In genomic region chr7:141508160-141508559, GRCm38 (mm10) we compare ENCODE assay signal across 12 mouse cellular contexts. TPM values are rescaled to one million over a fixed set of nuclear protein-coding genes. Genes with fewer than 3 reads are reported as not detected.
DNase-seq lines count a peak whose midpoint lies in the region; ATAC-seq and TF ChIP-seq lines count a peak whose summit lies in the region.
"Had no signal": no experiment of that assay in that cellular context is flagged by ENCODE, and none has a peak within 500 bp of the region (broad histone marks: within the 10 kb centered on the region; RNA-seq: fewer than 3 reads in every experiment).

No protein-coding gene starts in this region.

- ATAC-seq in heart, embryonic 11.5 days (replicated peaks; ENCODE audit: insufficient number of reproducible peaks, low FRiP score, low TSS enrichment) = peak; percentile 67; the same call in 1 of the 2 replicates
- peak; percentile 38; the same call in 1 of the 2 replicates for ATAC-seq in midbrain, embryonic 12.5 days (ENCODE audit: low FRiP score, low read depth)
- ATAC-seq in midbrain, postnatal 0 days (ENCODE audit: low FRiP score) = no peak
- peak; percentile 89 for ATAC-seq in intestine, embryonic 16.5 days
- 0 out of 2 replicates have a peak, but pooled peaks have one; percentile 8 for ATAC-seq in megakaryocyte-erythroid progenitor cell, adult 5-6 weeks (replicated peaks; ENCODE audit: low FRiP score, low TSS enrichment, poor library complexity, severe bottlenecking)

- H3K9me3 ChIP-seq in heart, embryonic 11.5 days (replicated peaks; ENCODE audit: control insufficient read depth, low read length) = no peaks in the 10 kb centered on the region
- H3K9me3 ChIP-seq in midbrain, embryonic 12.5 days = no peaks in the 10 kb centered on the region
- H3K9me3 ChIP-seq in midbrain, postnatal 0 days (ENCODE audit: low read length) = no peaks in the 10 kb centered on the region
- no peaks in the 10 kb centered on the region for H3K9me3 ChIP-seq in intestine, embryonic 16.5 days (ENCODE audit: control insufficient read depth, low read length)
- H3K9me3 ChIP-seq: neural tube, embryonic 13.5 days had no signal

- H3K4me3 ChIP-seq in heart, embryonic 11.5 days (ENCODE audit: low read depth, low read length) = no peak overlapping the region
- H3K4me3 ChIP-seq in midbrain, embryonic 12.5 days = no peak overlapping the region
- no peak overlapping the region for H3K4me3 ChIP-seq in midbrain, postnatal 0 days (ENCODE audit: low read depth, low read length)
- H3K4me3 ChIP-seq in intestine, embryonic 16.5 days (ENCODE audit: low read length) = no peak overlapping the region
- H3K4me3 ChIP-seq: neural tube, embryonic 13.5 days had no signal

- no peaks in the 10 kb centered on the region for H3K27me3 ChIP-seq in heart, embryonic 11.5 days (ENCODE audit: control insufficient read depth, insufficient read depth, low read length)
- H3K27me3 ChIP-seq in midbrain, embryonic 12.5 days = no peaks in the 10 kb centered on the region
- H3K27me3 ChIP-seq in midbrain, postnatal 0 days (ENCODE audit: insufficient read depth, low read length) = no peaks in the 10 kb centered on the region
- no peaks in the 10 kb centered on the region for H3K27me3 ChIP-seq in intestine, embryonic 16.5 days (replicated peaks; ENCODE audit: control insufficient read depth, insufficient read depth, low read length)
- H3K27me3 ChIP-seq: neural tube, embryonic 13.5 days had no signal

- H3K4me2 ChIP-seq in heart, embryonic 11.5 days = no peak overlapping the region
- H3K4me2 ChIP-seq in midbrain, embryonic 12.5 days (replicated peaks) = no peak overlapping the region
- H3K4me2 ChIP-seq in midbrain, postnatal 0 days (ENCODE audit: low read depth, low read length, poor library complexity, severe bottlenecking) = no peak overlapping the region
- H3K4me2 ChIP-seq in intestine, embryonic 16.5 days (ENCODE audit: low read depth, low read length) = no peak overlapping the region
- H3K4me2 ChIP-seq: neural tube, embryonic 13.5 days had no signal

- peaks cover 12% of the 10 kb centered on the region for H3K4me1 ChIP-seq in heart, embryonic 11.5 days (ENCODE audit: control insufficient read depth, insufficient read depth, low read length)
- H3K4me1 ChIP-seq in midbrain, embryonic 12.5 days = no peaks in the 10 kb centered on the region
- no peaks in the 10 kb centered on the region for H3K4me1 ChIP-seq in midbrain, postnatal 0 days (ENCODE audit: insufficient read depth, low read length)
- peaks cover 10% of the 10 kb centered on the region for H3K4me1 ChIP-seq in intestine, embryonic 16.5 days (ENCODE audit: control insufficient read depth, insufficient read depth, low read length)
- H3K4me1 ChIP-seq: neural tube, embryonic 13.5 days had no signal

- DNase-seq in heart, adult 11 months = no peak
- no peak for DNase-seq in midbrain, postnatal 0 days (ENCODE audit: low spot score)
- DNase-seq in gastrocnemius, adult 8-10 months (ENCODE audit: low spot score in 2 of 2) = no peak
- no peak for DNase-seq in kidney, postnatal 14 days
- DNase-seq: adrenal gland, postnatal 25 days; kidney, adult 9 months; lung, postnatal 4 days had no signal

- peaks cover 2% of the 10 kb centered on the region; the same call in 1 of the 2 replicates for H3K36me3 ChIP-seq in heart, embryonic 11.5 days (ENCODE audit: control insufficient read depth, insufficient read depth, low read length)
- peaks cover 25% of the 10 kb centered on the region for H3K36me3 ChIP-seq in midbrain, embryonic 12.5 days
- peaks cover 15% of the 10 kb centered on the region for H3K36me3 ChIP-seq in midbrain, postnatal 0 days (ENCODE audit: insufficient read depth, low read length)
- H3K36me3 ChIP-seq in intestine, embryonic 16.5 days (ENCODE audit: control insufficient read depth, insufficient read depth, low read length) = 0 out of 2 replicates have a peak, but pooled peaks cover 6% of the 10 kb centered on the region

- H3K9ac ChIP-seq in heart, embryonic 11.5 days (ENCODE audit: low read depth, low read length) = peak overlapping the region; percentile 36; the same call in 1 of the 2 replicates
- H3K9ac ChIP-seq in midbrain, embryonic 12.5 days (replicated peaks) = no peak overlapping the region
- H3K9ac ChIP-seq in midbrain, postnatal 0 days (replicated peaks; ENCODE audit: low read length, poor library complexity, severe bottlenecking) = no peak overlapping the region
- H3K9ac ChIP-seq in intestine, embryonic 16.5 days (ENCODE audit: low read depth, low read length) = no peak overlapping the region
- H3K9ac ChIP-seq: neural tube, embryonic 13.5 days had no signal

- no peak for TF ChIP-seq CTCF in midbrain, postnatal 0 days (IDR thresholded peaks at IDR 0.05)

- peak overlapping the region; percentile 32 for H3K27ac ChIP-seq in heart, embryonic 11.5 days (ENCODE audit: low read depth, low read length)
- H3K27ac ChIP-seq in midbrain, embryonic 12.5 days (replicated peaks) = peak overlapping the region; percentile 39
- H3K27ac ChIP-seq in midbrain, postnatal 0 days (ENCODE audit: low read depth, low read length) = no peak overlapping the region
- H3K27ac ChIP-seq in intestine, embryonic 16.5 days (ENCODE audit: low read length) = peak overlapping the region; percentile 74
- H3K27ac ChIP-seq: neural tube, embryonic 13.5 days had no signal

RNA-seq across cellular contexts. Expression of gene Chid1, which starts 31.5 kb away (rescaled TPM):
- polyA plus RNA-seq in heart, embryonic 11.5 days (2014; fragmentation: Nextera tagmentation; extraction: Ambion mirVana) = 35.0 and 46.7 TPM in 2 replicates
- 29.3 and 30.2 TPM in 2 replicates for polyA plus RNA-seq in midbrain, embryonic 12.5 days (2016; fragmentation: Nextera tagmentation; extraction: Ambion mirVana)
- 35.4 and 42.8 TPM in 2 replicates for total RNA-seq in midbrain, postnatal 0 days (2014; rRNA removed)
- 47.5 and 55.4 TPM in 2 replicates for polyA plus RNA-seq in midbrain, postnatal 0 days (2015; fragmentation: Nextera tagmentation; extraction: Ambion mirVana)
- polyA plus RNA-seq in intestine, embryonic 16.5 days (2015; fragmentation: Nextera tagmentation; extraction: Ambion mirVana) = 69.8 and 76.5 TPM in 2 replicates
- total RNA-seq in megakaryocyte-erythroid progenitor cell, adult 5-6 weeks (2014; fragmentation: Nextera tagmentation) = 10.5 and 22.5 TPM in 2 replicates
- 31.8 and 44.9 TPM in 2 replicates for total RNA-seq in megakaryocyte-erythroid progenitor cell, adult 5-6 weeks (2017)
- 10 to 100 TPM in 3 of 4 experiments, 1 to 10 TPM in 1; 9.2 to 14.9 (median 13.0) TPM for total RNA-seq in gastrocnemius, adult 8-10 months (2022)

RNA-seq across cellular contexts. Expression of gene Tspan4, which starts 33.1 kb away (rescaled TPM):
- polyA plus RNA-seq in heart, embryonic 11.5 days (2014; fragmentation: Nextera tagmentation; extraction: Ambion mirVana) = 58.9 and 69.1 TPM in 2 replicates
- 25.3 and 32.6 TPM in 2 replicates for polyA plus RNA-seq in midbrain, embryonic 12.5 days (2016; fragmentation: Nextera tagmentation; extraction: Ambion mirVana)
- 91.4 and 94.8 TPM in 2 replicates for total RNA-seq in midbrain, postnatal 0 days (2014; rRNA removed)
- 68.1 and 75.7 TPM in 2 replicates for polyA plus RNA-seq in midbrain, postnatal 0 days (2015; fragmentation: Nextera tagmentation; extraction: Ambion mirVana)
- 58.2 and 59.2 TPM in 2 replicates for polyA plus RNA-seq in intestine, embryonic 16.5 days (2015; fragmentation: Nextera tagmentation; extraction: Ambion mirVana)
- total RNA-seq in megakaryocyte-erythroid progenitor cell, adult 5-6 weeks (2014; fragmentation: Nextera tagmentation) = 31.6 and 38.2 TPM in 2 replicates
- total RNA-seq in megakaryocyte-erythroid progenitor cell, adult 5-6 weeks (2017) = 26.0 and 33.9 TPM in 2 replicates
- total RNA-seq in gastrocnemius, adult 8-10 months (2022) = 10 to 100 TPM in 2 of 4 experiments, 1 to 10 TPM in 2; 8.1 to 15.1 (median 11.9) TPM

RNA-seq across cellular contexts. Expression of gene Polr2l, which starts 33.2 kb away (rescaled TPM):
- 71.5 and 72.9 TPM in 2 replicates for polyA plus RNA-seq in heart, embryonic 11.5 days (2014; fragmentation: Nextera tagmentation; extraction: Ambion mirVana)
- 73.8 and 75.0 TPM in 2 replicates for polyA plus RNA-seq in midbrain, embryonic 12.5 days (2016; fragmentation: Nextera tagmentation; extraction: Ambion mirVana)
- total RNA-seq in midbrain, postnatal 0 days (2014; rRNA removed) = 27.0 and 28.9 TPM in 2 replicates
- 77.9 and 78.5 TPM in 2 replicates for polyA plus RNA-seq in midbrain, postnatal 0 days (2015; fragmentation: Nextera tagmentation; extraction: Ambion mirVana)
- 50.9 and 57.1 TPM in 2 replicates for polyA plus RNA-seq in intestine, embryonic 16.5 days (2015; fragmentation: Nextera tagmentation; extraction: Ambion mirVana)
- 77.2 and 78.1 TPM in 2 replicates for total RNA-seq in megakaryocyte-erythroid progenitor cell, adult 5-6 weeks (2014; fragmentation: Nextera tagmentation)
- total RNA-seq in megakaryocyte-erythroid progenitor cell, adult 5-6 weeks (2017) = 53.3 and 54.9 TPM in 2 replicates
- 10 to 100 TPM; 57.4 to 68.5 (median 63.7) TPM for total RNA-seq in gastrocnemius, adult 8-10 months (2022)

RNA-seq across cellular contexts. Expression of gene Cd151, which starts 41.0 kb away (rescaled TPM):
- polyA plus RNA-seq in heart, embryonic 11.5 days (2014; fragmentation: Nextera tagmentation; extraction: Ambion mirVana) = 61.3 and 101 TPM in 2 replicates
- polyA plus RNA-seq in midbrain, embryonic 12.5 days (2016; fragmentation: Nextera tagmentation; extraction: Ambion mirVana) = 14.8 and 15.6 TPM in 2 replicates
- 46.4 and 52.9 TPM in 2 replicates for total RNA-seq in midbrain, postnatal 0 days (2014; rRNA removed)
- polyA plus RNA-seq in midbrain, postnatal 0 days (2015; fragmentation: Nextera tagmentation; extraction: Ambion mirVana) = 13.6 and 15.0 TPM in 2 replicates
- polyA plus RNA-seq in intestine, embryonic 16.5 days (2015; fragmentation: Nextera tagmentation; extraction: Ambion mirVana) = 30.6 and 30.8 TPM in 2 replicates
- total RNA-seq in megakaryocyte-erythroid progenitor cell, adult 5-6 weeks (2014; fragmentation: Nextera tagmentation) = 20.2 and 24.2 TPM in 2 replicates
- total RNA-seq in megakaryocyte-erythroid progenitor cell, adult 5-6 weeks (2017) = 13.2 and 17.6 TPM in 2 replicates
- 10 to 100 TPM; 78.2 to 98.0 (median 86.2) TPM for total RNA-seq in gastrocnemius, adult 8-10 months (2022)

RNA-seq across cellular contexts. Expression of gene Cracr2b, which starts 47.3 kb away (rescaled TPM):
- 11.5 and 14.3 TPM in 2 replicates for polyA plus RNA-seq in heart, embryonic 11.5 days (2014; fragmentation: Nextera tagmentation; extraction: Ambion mirVana)
- 5.4 and 6.0 TPM in 2 replicates for polyA plus RNA-seq in midbrain, embryonic 12.5 days (2016; fragmentation: Nextera tagmentation; extraction: Ambion mirVana)
- total RNA-seq in midbrain, postnatal 0 days (2014; rRNA removed) = 4.0 and 5.3 TPM in 2 replicates
- 5.3 and 5.9 TPM in 2 replicates for polyA plus RNA-seq in midbrain, postnatal 0 days (2015; fragmentation: Nextera tagmentation; extraction: Ambion mirVana)
- polyA plus RNA-seq in intestine, embryonic 16.5 days (2015; fragmentation: Nextera tagmentation; extraction: Ambion mirVana) = 19.3 and 21.0 TPM in 2 replicates
- total RNA-seq in megakaryocyte-erythroid progenitor cell, adult 5-6 weeks (2014; fragmentation: Nextera tagmentation) = not detected in 2 replicates
- 0.23 TPM in 1 of 2 replicates, not detected in the other for total RNA-seq in megakaryocyte-erythroid progenitor cell, adult 5-6 weeks (2017)
- total RNA-seq in gastrocnemius, adult 8-10 months (2022) = 10 to 100 TPM in 1 of 4 experiments, 1 to 10 TPM in 3; 3.3 to 11.4 (median 6.9) TPM
